Mouse (Mus musculus) olfactory bulb, adult 2 months (tissue): ENCODE data around the gene Ebp.
A peak's percentile ranks its signal among the peaks of the same experiment; 100 is the strongest.

Source experiments
- CTCF ChIP-seq: fragments of 200-500 bp; IDR thresholded peaks from 2 replicates; pipeline ENCODE4 v1.5.1; 2012; ENCODE audit warnings: low read depth, mild to moderate bottlenecking, low read length, moderate library complexity; ENCODE audit not compliant: insufficient read depth
- POLR2A ChIP-seq: fragments of 200-500 bp; IDR thresholded peaks from 2 replicates; pipeline ENCODE4 v1.6.1; 2012; ENCODE audit warnings: mild to moderate bottlenecking, low read depth, low read length, moderate library complexity; ENCODE audit not compliant: insufficient read depth

GRCm38 (mm10) chrX:8206015-8206693, 12.8 kb upstream of the Ebp start, which contains the start of gene Porcn:
- peak; percentile 60; the same call in 1 of the 2 replicates for TF ChIP-seq POLR2A
- no peak for TF ChIP-seq CTCF
